Mouse (Mus musculus) liver, embryonic 14.5 days (tissue): ENCODE data around the gene Gfpt1.

Source experiments
- CTCF ChIP-seq: IDR thresholded peaks from 2 replicates; pipeline ENCODE4 v1.5.1; 2016; ENCODE audit warnings: antibody characterized with exemption, low read depth, control low read depth
- EP300 ChIP-seq: IDR thresholded peaks from 2 replicates; pipeline ENCODE4 v1.6.1; 2016; ENCODE audit warnings: antibody characterized with exemption, low read depth

GRCm38 (mm10) chr6:87070641-87071040 is 28.0 kb downstream of the Gfpt1 start:
- TF ChIP-seq EP300, result no peak
- no peak for TF ChIP-seq CTCF
